In the genomic region with DNA sequence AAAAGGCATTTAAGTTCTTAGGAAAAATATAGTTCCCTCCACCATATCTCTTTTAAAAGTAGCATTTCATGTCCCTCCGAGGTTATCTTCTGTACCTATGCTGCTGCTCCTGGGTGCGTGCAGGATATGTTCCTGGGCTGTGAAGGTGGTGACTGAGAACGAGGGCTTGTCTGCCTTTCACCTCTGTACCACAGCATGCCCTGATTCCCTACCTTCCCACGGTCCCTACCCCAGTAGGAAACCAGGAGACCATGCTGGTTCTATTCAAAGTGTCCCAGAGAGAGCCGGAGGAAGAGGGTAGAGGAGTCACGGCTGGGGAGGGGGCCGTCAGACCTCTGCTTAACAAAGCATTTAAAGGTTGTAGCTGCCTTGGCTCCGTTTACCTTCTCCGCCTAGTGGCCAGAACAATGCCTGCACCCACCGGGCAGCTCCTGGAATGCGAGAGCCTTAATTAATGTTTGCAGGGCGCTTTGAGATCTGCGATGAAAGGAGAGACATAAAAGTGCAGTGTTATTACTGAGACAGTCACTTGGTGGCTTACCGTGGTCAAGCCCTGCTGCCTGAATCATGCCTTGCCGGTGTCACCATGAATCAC, we compare ENCODE assay signal across 8 mouse cellular contexts. TPM values are rescaled to one million over a fixed set of nuclear protein-coding genes. Genes with fewer than 3 reads are reported as not detected.
DNase-seq lines count a peak whose midpoint lies in the region; ATAC-seq and TF ChIP-seq lines count a peak whose summit lies in the region.

No protein-coding gene starts in this region.

- H3K27ac ChIP-seq in gastrocnemius, adult 2 months, result no peak overlapping the region
- H3K27ac ChIP-seq in MEL (ENCODE audit: control insufficient read depth, low read depth, low read length), result no peak overlapping the region
- no peak overlapping the region for H3K27ac ChIP-seq in embryonic facial prominence, embryonic 12.5 days
- no peak overlapping the region for H3K27ac ChIP-seq in hindbrain, embryonic 14.5 days
- H3K27ac ChIP-seq in liver, embryonic 13.5 days, result no peak overlapping the region
- no peak overlapping the region for H3K27ac ChIP-seq in neural tube, embryonic 14.5 days (ENCODE audit: low read depth, low read length)

- intact Hi-C loops in gastrocnemius, adult 2 months (cut with DNase I), result no loop called here

- no peaks in the 10 kb centered on the region for H3K4me1 ChIP-seq in MEL (ENCODE audit: control insufficient read depth in 1 of 2, insufficient read depth in 2 of 2, low read length in 2 of 2)
- H3K4me1 ChIP-seq in embryonic facial prominence, embryonic 12.5 days, result peaks cover 36% of the 10 kb centered on the region
- H3K4me1 ChIP-seq in hindbrain, embryonic 14.5 days (replicated peaks; ENCODE audit: control insufficient read depth, insufficient read depth, low read length), result 0 out of 2 replicates have a peak, but pooled peaks cover 7% of the 10 kb centered on the region
- H3K4me1 ChIP-seq in liver, embryonic 13.5 days (replicated peaks), result peaks cover 7% of the 10 kb centered on the region
- H3K4me1 ChIP-seq in neural tube, embryonic 14.5 days (ENCODE audit: control insufficient read depth, insufficient read depth, low read length), result peaks cover 9% of the 10 kb centered on the region; the same call in 1 of the 2 replicates

- peaks cover 11 to 19% of the 10 kb centered on the region in 2 experiments for H3K27me3 ChIP-seq in MEL (ENCODE audit: control insufficient read depth in 1 of 2, insufficient read depth in 2 of 2, low read length in 2 of 2)
- H3K27me3 ChIP-seq in embryonic facial prominence, embryonic 12.5 days, result peaks cover 19% of the 10 kb centered on the region
- H3K27me3 ChIP-seq in hindbrain, embryonic 14.5 days (ENCODE audit: control insufficient read depth, insufficient read depth, low read length), result peaks cover 44% of the 10 kb centered on the region
- H3K27me3 ChIP-seq in liver, embryonic 13.5 days, result peaks cover 60% of the 10 kb centered on the region
- peaks cover 6% of the 10 kb centered on the region for H3K27me3 ChIP-seq in neural tube, embryonic 14.5 days (ENCODE audit: control insufficient read depth, insufficient read depth, low read length)

- no peak for DNase-seq in gastrocnemius, adult 2 months
- no peak for DNase-seq in gastrocnemius, postnatal 25 days
- DNase-seq in MEL (ENCODE audit: low read depth, low spot score), result peak; percentile 53
- DNase-seq in hindbrain, embryonic 14.5 days (ENCODE audit: low spot score), result peak; percentile 73
- no peak for DNase-seq in liver, embryonic 13.5 days
- no peak for DNase-seq in spleen, adult 12 weeks (ENCODE audit: low spot score)

- no peak overlapping the region for H3K9ac ChIP-seq in MEL (ENCODE audit: control insufficient read depth, low read depth, low read length, poor library complexity, severe bottlenecking)
- H3K9ac ChIP-seq in embryonic facial prominence, embryonic 12.5 days, result 0 out of 2 replicates have a peak overlapping the region, but pooled peaks have one; percentile 2
- H3K9ac ChIP-seq in hindbrain, embryonic 14.5 days, result 0 out of 2 replicates have a peak overlapping the region, but pooled peaks have one; percentile 3
- no peak overlapping the region for H3K9ac ChIP-seq in liver, embryonic 13.5 days
- H3K9ac ChIP-seq in neural tube, embryonic 14.5 days (replicated peaks; ENCODE audit: low read depth, low read length), result no peak overlapping the region

- TF ChIP-seq RAD21 in MEL (IDR thresholded peaks at IDR 0.05; ENCODE audit: low read depth, low read length), result peak; percentile 33

- H3K79me2 ChIP-seq in MEL (ENCODE audit: control insufficient read depth, insufficient read depth, low read length, poor library complexity), result no peaks in the 10 kb centered on the region

- 3% methylated on average over 15 of the region's 15 CpGs for WGBS in embryonic facial prominence, embryonic 12.5 days
- 2% methylated on average over 15 of the region's 15 CpGs for WGBS in hindbrain, embryonic 14.5 days
- WGBS in liver, embryonic 13.5 days (ENCODE audit: insufficient replicate concordance), result 2% methylated on average over 15 of the region's 15 CpGs
- WGBS in neural tube, embryonic 14.5 days, result 2% methylated on average over 15 of the region's 15 CpGs

- no peak overlapping the region; the same call in 1 of the 2 replicates for H3K4me3 ChIP-seq in gastrocnemius, adult 2 months
- no peak overlapping the region for H3K4me3 ChIP-seq in MEL (ENCODE audit: control insufficient read depth in 1 of 2, insufficient read depth in 1 of 2, low read depth in 2 of 2, low read length in 2 of 2)
- H3K4me3 ChIP-seq in embryonic facial prominence, embryonic 12.5 days, result 0 out of 2 replicates have a peak overlapping the region, but pooled peaks have one; percentile 6
- H3K4me3 ChIP-seq in hindbrain, embryonic 14.5 days (replicated peaks; ENCODE audit: low read length), result 0 out of 2 replicates have a peak overlapping the region, but pooled peaks have one; percentile 1
- H3K4me3 ChIP-seq in liver, embryonic 13.5 days (replicated peaks), result no peak overlapping the region
- H3K4me3 ChIP-seq in neural tube, embryonic 14.5 days (ENCODE audit: low read depth, low read length), result no peak overlapping the region

- no peak for ATAC-seq in embryonic facial prominence, embryonic 12.5 days (ENCODE audit: insufficient number of reproducible peaks, insufficient read depth, low FRiP score, low TSS enrichment)
- ATAC-seq in hindbrain, embryonic 14.5 days (ENCODE audit: low FRiP score), result peak; percentile 42
- no peak for ATAC-seq in liver, embryonic 13.5 days (ENCODE audit: low read depth)
- ATAC-seq in neural tube, embryonic 14.5 days (ENCODE audit: low read depth), result peak; percentile 65

- no peak for TF ChIP-seq POLR2A in MEL (IDR thresholded peaks at IDR 0.05; ENCODE audit: control insufficient read depth in 1 of 2, insufficient read depth in 1 of 2, low read depth in 1 of 2, low read length in 2 of 2, poor library complexity in 1 of 2)

- TF ChIP-seq EP300 in MEL (IDR thresholded peaks at IDR 0.05; ENCODE audit: low read depth in 1 of 2, low read length in 2 of 2), result no peak

- TF ChIP-seq CTCF in gastrocnemius, adult 2 months (IDR thresholded peaks at IDR 0.05), result peak; percentile 59
- peak; percentile 69 to 72 (median 71) for TF ChIP-seq CTCF in MEL (IDR thresholded peaks at IDR 0.05 in 2 of 3, conservative IDR thresholded peaks at IDR 0.05 in 1 of 3; ENCODE audit: control insufficient read depth in 1 of 3, insufficient read depth in 1 of 3, low read depth in 2 of 3, low read length in 3 of 3, poor library complexity in 1 of 3, severe bottlenecking in 1 of 3)

- peak overlapping the region; percentile 55 for H3K4me2 ChIP-seq in embryonic facial prominence, embryonic 12.5 days (replicated peaks)
- H3K4me2 ChIP-seq in hindbrain, embryonic 14.5 days (replicated peaks), result peak overlapping the region; percentile 49
- peak overlapping the region; percentile 12; the same call in 1 of the 2 replicates for H3K4me2 ChIP-seq in liver, embryonic 13.5 days
- peak overlapping the region; percentile 45 for H3K4me2 ChIP-seq in neural tube, embryonic 14.5 days (ENCODE audit: low read depth, low read length)

- H3K9me3 ChIP-seq in MEL (replicated peaks; ENCODE audit: insufficient read depth, low read length), result no peaks in the 10 kb centered on the region
- no peaks in the 10 kb centered on the region for H3K9me3 ChIP-seq in embryonic facial prominence, embryonic 12.5 days
- H3K9me3 ChIP-seq in hindbrain, embryonic 14.5 days (ENCODE audit: control insufficient read depth, low read length), result no peaks in the 10 kb centered on the region
- H3K9me3 ChIP-seq in liver, embryonic 13.5 days (replicated peaks), result no peaks in the 10 kb centered on the region
- no peaks in the 10 kb centered on the region for H3K9me3 ChIP-seq in neural tube, embryonic 14.5 days (ENCODE audit: control insufficient read depth, low read length)

- H3K36me3 ChIP-seq in MEL (ENCODE audit: control insufficient read depth in 1 of 2, insufficient read depth in 2 of 2, low read length in 2 of 2), result no peaks in the 10 kb centered on the region
- H3K36me3 ChIP-seq in embryonic facial prominence, embryonic 12.5 days, result no peaks in the 10 kb centered on the region
- no peaks in the 10 kb centered on the region for H3K36me3 ChIP-seq in hindbrain, embryonic 14.5 days (replicated peaks; ENCODE audit: control insufficient read depth, insufficient read depth)
- H3K36me3 ChIP-seq in liver, embryonic 13.5 days, result no peaks in the 10 kb centered on the region
- no peaks in the 10 kb centered on the region for H3K36me3 ChIP-seq in neural tube, embryonic 14.5 days (ENCODE audit: control insufficient read depth, insufficient read depth, low read length)

RNA-seq across cellular contexts. Expression of gene Lrrc15, which starts 0.8 kb away (rescaled TPM):
- total RNA-seq in gastrocnemius, adult 2 months (2021), result under 1 TPM; 0.08 to 0.14 TPM
- total RNA-seq in gastrocnemius, postnatal 25 days (2021), result under 1 TPM; 0.10 to 0.16 TPM
- total RNA-seq in MEL (2012; rRNA removed), result not detected in 2 replicates
- not detected for polyA plus RNA-seq in MEL (2012; ENCODE audit: insufficient read depth in 1 of 2, insufficient read length in 2 of 2, low read depth in 1 of 2, low replicate concordance in 2 of 2, missing spikeins in 1 of 2)
- 1.1 and 1.2 TPM in 2 replicates for polyA plus RNA-seq in embryonic facial prominence, embryonic 12.5 days (2016; fragmentation: Nextera tagmentation; extraction: Ambion mirVana)
- polyA plus RNA-seq in hindbrain, embryonic 14.5 days (2014; fragmentation: Nextera tagmentation; extraction: Ambion mirVana), result 0.31 and 0.39 TPM in 2 replicates
- 0.08 TPM in 1 of 2 replicates, not detected in the other for polyA plus RNA-seq in liver, embryonic 13.5 days (2015; fragmentation: Nextera tagmentation; extraction: Ambion mirVana)
- polyA plus RNA-seq in neural tube, embryonic 14.5 days (2014; fragmentation: Nextera tagmentation; extraction: Ambion mirVana), result 0.31 and 1.1 TPM in 2 replicates

RNA-seq across cellular contexts. Expression of gene Cpn2, which starts 16.5 kb away (rescaled TPM):
- total RNA-seq in gastrocnemius, adult 2 months (2021), result not detected
- total RNA-seq in gastrocnemius, postnatal 25 days (2021), result not detected
- total RNA-seq in MEL (2012; rRNA removed), result not detected in 2 replicates
- not detected for polyA plus RNA-seq in MEL (2012; ENCODE audit: insufficient read depth in 1 of 2, insufficient read length in 2 of 2, low read depth in 1 of 2, low replicate concordance in 2 of 2, missing spikeins in 1 of 2)
- not detected in 2 replicates for polyA plus RNA-seq in embryonic facial prominence, embryonic 12.5 days (2016; fragmentation: Nextera tagmentation; extraction: Ambion mirVana)
- polyA plus RNA-seq in hindbrain, embryonic 14.5 days (2014; fragmentation: Nextera tagmentation; extraction: Ambion mirVana), result not detected in 2 replicates
- 1.7 TPM in 2 replicates for polyA plus RNA-seq in liver, embryonic 13.5 days (2015; fragmentation: Nextera tagmentation; extraction: Ambion mirVana)
- not detected in 2 replicates for polyA plus RNA-seq in neural tube, embryonic 14.5 days (2014; fragmentation: Nextera tagmentation; extraction: Ambion mirVana)

RNA-seq across cellular contexts. Expression of gene Gp5, which starts 26.7 kb away (rescaled TPM):
- total RNA-seq in gastrocnemius, adult 2 months (2021), result not detected
- under 1 TPM in 1 of 2 experiments, not detected in 1; 0.16 TPM for total RNA-seq in gastrocnemius, postnatal 25 days (2021)
- total RNA-seq in MEL (2012; rRNA removed), result 49.0 and 59.2 TPM in 2 replicates
- polyA plus RNA-seq in MEL (2012; ENCODE audit: insufficient read depth in 1 of 2, insufficient read length in 2 of 2, low read depth in 1 of 2, low replicate concordance in 2 of 2, missing spikeins in 1 of 2), result 10 to 100 TPM in 1 of 2 experiments, not detected in 1; 63.1 TPM
- 1.7 and 1.9 TPM in 2 replicates for polyA plus RNA-seq in embryonic facial prominence, embryonic 12.5 days (2016; fragmentation: Nextera tagmentation; extraction: Ambion mirVana)
- polyA plus RNA-seq in hindbrain, embryonic 14.5 days (2014; fragmentation: Nextera tagmentation; extraction: Ambion mirVana), result 0.64 and 0.68 TPM in 2 replicates
- polyA plus RNA-seq in liver, embryonic 13.5 days (2015; fragmentation: Nextera tagmentation; extraction: Ambion mirVana), result 17.2 and 21.8 TPM in 2 replicates
- polyA plus RNA-seq in neural tube, embryonic 14.5 days (2014; fragmentation: Nextera tagmentation; extraction: Ambion mirVana), result 0.29 and 0.62 TPM in 2 replicates

Comparison
In these comparisons a context has a peak if more than half of its experiments do, and no peak if none do; other contexts are left out.
1. DNase-seq: peak in MEL (single experiment) and hindbrain, embryonic 14.5 days (single experiment); none in gastrocnemius, adult 2 months (single experiment), gastrocnemius, postnatal 25 days (single experiment), liver, embryonic 13.5 days (single experiment) and spleen, adult 12 weeks (single experiment).
2. H3K4me3 ChIP-seq: peak in embryonic facial prominence, embryonic 12.5 days (single experiment) and hindbrain, embryonic 14.5 days (single experiment); none in gastrocnemius, adult 2 months (single experiment), MEL (0 of 2), liver, embryonic 13.5 days (single experiment) and neural tube, embryonic 14.5 days (single experiment).
3. H3K9ac ChIP-seq: peak in embryonic facial prominence, embryonic 12.5 days (single experiment) and hindbrain, embryonic 14.5 days (single experiment); none in MEL (single experiment), liver, embryonic 13.5 days (single experiment) and neural tube, embryonic 14.5 days (single experiment).
4. ATAC-seq: peak in hindbrain, embryonic 14.5 days (single experiment) and neural tube, embryonic 14.5 days (single experiment); none in embryonic facial prominence, embryonic 12.5 days (single experiment) and liver, embryonic 13.5 days (single experiment).
5. Peak in every context shown above with its lines, with median percentiles within 50 percentile points of each other: H3K4me2 ChIP-seq.